Mouse (Mus musculus): ENCODE measurements at regions not wholly inside any gene's neighbourhood (a gene's known extent, or its start where the extent isn't known, plus 50 kb on each side); places are given as distances from the start of the nearest gene placed in this dataset.
"Not testable (repeated sequence)": the region's sequence is repeated elsewhere in the genome, so short reads cannot be mapped to it uniquely, and the experiment has no call there.

DNA sequence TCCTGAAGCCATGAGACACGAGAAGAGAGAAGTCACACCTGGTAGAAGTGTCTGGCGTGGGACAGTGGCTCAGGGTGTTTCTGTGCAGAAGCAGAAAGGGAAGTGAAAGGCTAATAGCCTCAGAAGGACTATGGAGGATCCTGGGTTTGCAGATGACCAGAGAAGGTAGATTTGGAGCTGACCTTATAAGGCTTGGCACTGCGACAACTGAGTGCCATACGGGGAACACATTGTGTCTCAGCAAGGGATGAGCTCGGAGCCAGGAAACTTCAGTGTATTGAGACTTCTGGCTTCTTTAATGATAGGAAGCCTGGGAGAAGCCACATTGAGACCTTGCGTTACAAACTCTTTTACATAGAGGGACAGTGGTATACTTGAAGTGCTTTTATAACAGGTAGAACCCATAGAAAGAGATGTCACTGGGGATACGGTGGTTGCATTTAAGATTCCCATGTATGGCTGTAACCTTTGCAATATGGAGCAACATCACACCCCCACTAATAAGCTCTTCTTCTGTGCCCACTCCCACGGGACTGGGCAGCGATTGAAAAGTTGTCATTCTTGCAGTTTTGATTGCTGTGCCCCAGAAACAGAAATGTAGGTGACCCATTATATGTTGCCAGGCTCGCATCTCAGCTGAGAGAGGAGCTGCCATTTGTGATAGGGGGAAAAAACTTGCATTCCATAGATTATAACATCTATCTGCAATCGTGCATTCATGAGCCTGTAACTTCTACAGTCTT, 61.8 kb upstream of the Dync1i1 start:
- peak; percentile 83 to 90 for DNase-seq

GRCm38 (mm10) chr6:5645150-5645732, 80.2 kb upstream of the Dync1i1 start:
- DNase-seq = peak; percentile 75 to 77

GRCm38 (mm10) chr6:5634222-5634621, 91.2 kb upstream of the Dync1i1 start:
- no peak for DNase-seq

- DNase-seq = peak; percentile 57 to 63
These were observed 92.3 kb upstream of the Dync1i1 start for GRCm38 (mm10) chr6:5633036-5633708.

DNA sequence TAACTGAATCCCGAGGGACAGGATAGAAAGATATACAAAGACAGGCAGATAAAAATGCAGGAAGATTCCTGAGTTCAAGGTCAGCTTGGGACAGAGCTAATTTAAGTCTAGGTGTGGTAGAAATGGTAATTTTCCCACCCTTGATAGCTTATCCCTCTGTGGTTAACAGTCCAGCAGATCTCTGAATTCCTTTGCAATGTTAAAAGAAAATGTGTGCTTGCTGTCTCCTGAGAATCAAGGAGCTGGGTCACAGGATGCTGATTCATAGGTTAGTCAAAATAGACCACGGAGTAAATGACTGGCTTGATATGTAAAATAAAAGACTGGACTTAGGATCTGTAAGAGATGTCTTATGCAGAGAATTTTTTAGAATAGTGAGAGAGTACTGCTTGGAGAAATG, 101.4 kb upstream of the Dync1i1 start:
- no peak for DNase-seq

DNA sequence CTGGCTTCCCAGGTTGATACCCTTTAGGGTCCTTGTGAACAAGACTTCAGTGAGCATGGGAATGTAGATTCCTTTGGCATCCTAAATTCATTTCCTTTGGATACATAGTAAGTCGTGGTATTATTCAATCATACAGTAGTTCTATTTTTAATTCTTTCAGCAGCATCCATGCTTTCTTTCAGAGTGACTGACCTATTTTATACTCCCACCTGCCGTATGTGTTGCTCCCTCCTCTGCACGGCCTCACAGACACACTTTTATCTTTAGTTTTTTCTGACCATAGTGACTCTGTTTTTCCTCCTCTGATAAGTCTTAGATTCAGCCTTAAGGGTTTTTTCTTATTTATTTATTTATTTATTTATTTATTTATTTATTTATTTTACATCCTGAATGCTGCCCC, 103.9 kb upstream of the Dync1i1 start:
- no peak for DNase-seq

DNA sequence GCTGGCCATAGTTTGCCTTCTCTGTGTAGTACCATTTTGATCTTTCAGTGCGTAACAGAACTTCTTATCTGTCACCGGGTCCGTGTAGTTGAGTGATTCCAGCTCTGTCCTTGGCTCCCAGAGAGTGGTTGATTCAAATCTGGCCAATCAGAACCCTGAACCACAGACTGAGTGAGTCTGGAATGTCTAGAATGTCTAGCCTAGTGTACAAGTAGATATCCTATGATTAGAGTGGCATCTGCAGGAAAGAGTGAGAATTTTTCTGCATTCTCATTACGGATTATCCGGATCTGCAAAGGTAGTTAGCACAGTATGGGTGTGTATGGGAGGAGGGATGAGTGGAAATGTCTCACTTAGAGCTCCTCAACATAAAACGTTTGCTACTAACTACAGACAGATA, 97.9 kb upstream of the Pdk4 start:
- DNase-seq = no peak

GRCm38 (mm10) chr6:5589635-5590034, 93.5 kb upstream of the Pdk4 start:
- DNase-seq = peak in 1 of 2 experiments; percentile 34

DNA sequence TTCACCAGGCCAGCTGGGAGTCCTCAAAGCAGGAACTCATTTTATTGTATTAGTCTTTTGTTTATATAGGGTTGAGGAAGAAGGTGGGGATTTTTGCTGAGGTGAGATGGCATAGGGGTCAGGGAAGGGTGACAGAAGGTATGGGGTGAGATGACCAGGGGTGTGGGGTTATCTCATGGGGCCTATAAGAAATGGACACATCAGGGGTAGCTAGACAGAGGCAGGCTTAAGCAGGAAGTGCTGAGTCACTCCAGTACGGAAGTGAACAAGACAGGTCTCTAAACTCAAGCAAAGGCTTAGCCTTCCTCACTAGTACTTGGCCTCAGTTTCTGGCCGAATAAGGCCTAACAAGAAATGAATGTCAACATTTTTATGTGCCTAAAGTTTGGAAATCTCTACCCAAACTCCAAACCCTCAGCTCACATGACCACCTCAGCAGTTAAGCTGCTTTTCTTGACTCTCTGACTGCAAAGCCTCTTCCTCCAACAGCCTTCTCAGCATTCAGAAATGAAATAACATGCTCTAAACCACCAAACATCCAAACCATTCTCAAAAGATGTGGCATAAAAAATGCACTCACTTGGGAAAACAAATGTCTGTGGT, 86.9 kb upstream of the Pdk4 start:
- no peak for DNase-seq

GRCm38 (mm10) chr6:5576891-5577290, 80.8 kb upstream of the Pdk4 start:
- not testable (repeated sequence) for DNase-seq

DNA sequence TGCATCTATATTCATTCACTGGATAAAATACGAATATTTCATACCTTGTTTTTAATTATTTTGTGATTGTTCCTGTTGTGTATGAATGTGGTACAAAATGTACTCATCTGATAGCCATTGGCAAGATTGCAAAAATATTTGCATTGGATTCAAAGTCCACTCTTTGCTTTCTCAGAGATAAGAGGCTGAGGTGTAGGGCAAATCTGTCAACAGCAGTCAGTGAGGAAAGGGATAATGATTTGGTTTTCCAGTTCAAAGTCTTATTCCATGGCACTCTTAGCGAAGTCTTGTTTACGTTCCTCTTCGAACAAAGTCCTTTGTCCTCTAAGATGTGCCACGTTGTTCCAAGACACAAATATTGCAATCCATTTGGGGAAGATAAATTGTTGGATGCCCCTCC, 70.5 kb upstream of the Pdk4 start:
- no peak for DNase-seq

- no peak for DNase-seq
These were observed 68.9 kb upstream of the Pdk4 start for GRCm38 (mm10) chr6:5565049-5565448.

GRCm38 (mm10) chr6:5553703-5554394, 57.7 kb upstream of the Pdk4 start:
- DNase-seq = no peak

GRCm38 (mm10) chr6:5550067-5550466, 54.0 kb upstream of the Pdk4 start:
- no peak for DNase-seq

Data from cerebellum, postnatal 36 days (tissue).